Mouse (Mus musculus) CH12.LX (cell line): ENCODE results near the gene Defb43. TPM values are rescaled to one million over a fixed set of nuclear protein-coding genes. Genes with fewer than 3 reads are reported as not detected.

ENCODE experiments used
- DNase-seq: peaks from one replicate; pipeline ENCODE4 v3.0.0-alpha.2; 2013; ENCODE audit errors: extremely low read depth
- H3K27ac ChIP-seq: 2 replicates; pipeline ENCODE4 v1.5.1; 2012; ENCODE audit warnings: low read depth, mild to moderate bottlenecking, control low read depth, moderate library complexity; ENCODE audit not compliant: insufficient read depth
- H3K27me3 ChIP-seq: replicated peaks from 2 replicates; pipeline ENCODE3; 2012; ENCODE audit warnings: inconsistent platforms
- H3K36me3 ChIP-seq, 2 experiments: replicated peaks in 1 of 2; 2 replicates each; pipeline versions ENCODE3 to v1.6.1; 2012; ENCODE audit warnings: inconsistent platforms in 1 of 2, low read length in 1 of 2, mild to moderate bottlenecking in 1 of 2, mixed read lengths in 1 of 2, moderate library complexity in 1 of 2; ENCODE audit not compliant: control insufficient read depth in 1 of 2, insufficient read depth in 1 of 2
- H3K4me1 ChIP-seq, 2 experiments: 2 replicates each; pipeline ENCODE4 v1.6.1; 2012; ENCODE audit warnings: inconsistent platforms in 1 of 2, moderate library complexity in 1 of 2; ENCODE audit not compliant: insufficient read depth in 2 of 2, control insufficient read depth in 1 of 2
- H3K4me2 ChIP-seq: 2 replicates; pipeline ENCODE4 v1.6.1; 2012; ENCODE audit warnings: low read depth, mild to moderate bottlenecking, control low read depth; ENCODE audit not compliant: poor library complexity, insufficient read depth, severe bottlenecking
- H3K4me3 ChIP-seq, 3 experiments: fragments of 150-350 bp in 1 of 3; sonication (generic) in 1 of 3; replicated peaks in 1 of 3; 2 replicates each; pipeline versions ENCODE3 to v1.5.1; 2011 to 2012; ENCODE audit warnings: low read depth in 2 of 3, low read length in 2 of 3, mild to moderate bottlenecking in 2 of 3, moderate library complexity in 2 of 3, control low read depth in 1 of 3, improper control_type of control experiment in 1 of 3, inconsistent platforms in 1 of 3, mixed read lengths in 1 of 3; ENCODE audit not compliant: poor library complexity in 1 of 3
- H3K79me2 ChIP-seq: replicated peaks from 2 replicates; pipeline ENCODE4 v1.6.1; 2012; ENCODE audit warnings: mild to moderate bottlenecking, moderate library complexity; ENCODE audit not compliant: control insufficient read depth, poor library complexity, insufficient read depth, severe bottlenecking; ENCODE audit errors: extremely low read depth
- H3K9ac ChIP-seq: 2 replicates; pipeline ENCODE4 v1.6.1; 2012; ENCODE audit warnings: low read depth, mild to moderate bottlenecking, control low read depth, moderate library complexity; ENCODE audit not compliant: insufficient read depth
- H3K9me3 ChIP-seq: replicated peaks from 2 replicates; pipeline ENCODE3; 2012; ENCODE audit warnings: low read length, inconsistent platforms, mixed read lengths
- CTCF ChIP-seq, 2 experiments: IDR thresholded peaks in 1 of 2; conservative IDR thresholded peaks in 1 of 2; 2 replicates each; pipeline ENCODE4 v1.5.1; 2011 to 2012; ENCODE audit warnings: low read depth in 2 of 2, low read length in 2 of 2, improper control_type of control experiment in 1 of 2, inconsistent platforms in 1 of 2, mild to moderate bottlenecking in 1 of 2, moderate library complexity in 1 of 2
- E2F4 ChIP-seq: IDR thresholded peaks from 2 replicates; pipeline ENCODE4 v1.6.1; 2011; ENCODE audit warnings: low read depth, low read length, improper control_type of control experiment; ENCODE audit not compliant: insufficient replicate concordance
- EP300 ChIP-seq: IDR thresholded peaks from 2 replicates; pipeline ENCODE4 v1.6.1; 2011; ENCODE audit warnings: low read length, improper control_type of control experiment
- KAT2A ChIP-seq: IDR thresholded peaks from 2 replicates; pipeline ENCODE4 v1.6.1; 2012; ENCODE audit warnings: low read length, improper control_type of control experiment, inconsistent platforms; ENCODE audit not compliant: insufficient replicate concordance
- MAFK ChIP-seq: IDR thresholded peaks from 2 replicates; pipeline ENCODE4 v1.6.1; 2011; ENCODE audit warnings: low read length, improper control_type of control experiment; ENCODE audit not compliant: insufficient replicate concordance
- MEF2A ChIP-seq: IDR thresholded peaks from 2 replicates; pipeline ENCODE4 v1.6.1; 2014; ENCODE audit warnings: low read depth, mild to moderate bottlenecking, inconsistent platforms, low read length, improper control_type of control experiment, borderline replicate concordance
- MXI1 ChIP-seq: IDR thresholded peaks from 2 replicates; pipeline ENCODE4 v1.6.1; 2011; ENCODE audit warnings: mild to moderate bottlenecking, low read depth, low read length, improper control_type of control experiment
- RAD21 ChIP-seq: IDR thresholded peaks from 2 replicates; pipeline ENCODE4 v1.6.1; 2011; ENCODE audit warnings: low read depth, mild to moderate bottlenecking, low read length, improper control_type of control experiment, moderate library complexity
- SIN3A ChIP-seq: IDR thresholded peaks from 2 replicates; pipeline ENCODE4 v1.6.1; 2012; ENCODE audit warnings: low read length, improper control_type of control experiment, inconsistent platforms
- SMC3 ChIP-seq: IDR thresholded peaks from 2 replicates; pipeline ENCODE4 v1.6.1; 2011; ENCODE audit warnings: low read depth, low read length, improper control_type of control experiment
- USF1 ChIP-seq: IDR thresholded peaks from 2 replicates; pipeline ENCODE4 v1.6.1; 2014; ENCODE audit warnings: low read depth, mild to moderate bottlenecking, inconsistent platforms, low read length, improper control_type of control experiment
- ZKSCAN1 ChIP-seq: IDR thresholded peaks from 2 replicates; pipeline ENCODE4 v1.6.1; 2012; ENCODE audit warnings: low read depth, inconsistent platforms, low read length, improper control_type of control experiment, borderline replicate concordance
- dilution Hi-C: fragments of 300-500 bp; cut with MboI; formaldehyde crosslinking; loops from 2 replicates; pipeline ENCODE4 v1.14.3; 2020; ENCODE audit warnings: low sequenced_read_pairs; ENCODE audit not compliant: extremely low pct_unique_long_range_greater_than_20kb, extremely low pct_ligation_motif_present
- in situ Hi-C: fragments of 300-500 bp; cut with MboI; formaldehyde crosslinking; loops from 3 replicates; pipeline ENCODE4 v1.14.3; 2019; ENCODE audit warnings: low sequenced_read_pairs, low pct_ligation_motif_present, low pct_unique_long_range_greater_than_20kb, mixed read lengths
- polyA plus RNA-seq: library from polyadenylated mRNA; unstranded; fragments of >175 nt; gene quantifications from 2 replicates; pipeline ENCODE4 v1.2.1, GENCODE M21; 2012; ENCODE audit warnings: low read depth; ENCODE audit not compliant: insufficient read length
- total RNA-seq, 2 experiments: library from RNA; depleted of rRNA; stranded (reverse); fragments of 300-350 nt in 1 of 2; fragments of >200 nt in 1 of 2; gene quantifications; 2 replicates each; pipeline ENCODE4 v1.2.3; 2012 to 2014

The Defb43 gene
- not detected in 2 replicates for total RNA-seq (2012; rRNA removed)
- total RNA-seq (2014; rRNA removed) = not detected in 2 replicates
- polyA plus RNA-seq = not detected in 2 replicates

DNA sequence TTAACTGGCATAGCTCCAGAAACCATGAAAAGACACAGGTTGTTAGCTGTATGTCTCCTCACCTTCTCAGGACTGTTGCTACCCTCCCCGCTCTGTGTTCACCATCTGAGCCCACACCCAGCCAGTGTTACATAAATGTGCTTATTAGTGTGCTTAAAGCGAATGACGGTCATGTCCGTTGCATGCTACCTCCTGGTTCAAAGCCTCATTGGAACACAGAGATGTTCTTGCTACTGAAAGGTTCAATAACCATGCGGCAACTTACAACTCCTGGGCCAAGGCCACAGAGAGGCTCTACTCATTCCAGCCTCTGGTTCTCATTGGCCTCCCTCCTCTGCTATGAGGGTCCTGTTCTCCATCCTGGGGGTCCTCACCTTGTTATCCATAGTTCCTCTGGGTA lies at the start of gene Defb43:
Gene Defb43 (plus strand): TSS at position 301 of the 400 bp plus-strand sequence.
- Histone ChIP-seq H3K4me2 (no peak within 1 kb of the TSS), H3K4me3 (no peak within 1 kb of the TSS), H3K79me2 (no peaks in the 10 kb centered on the region), H3K9me3 (peaks cover 5% of the 10 kb centered on the region), H3K9ac (no peak within 1 kb of the TSS), H3K36me3 (no peaks in the 10 kb centered on the region), H3K27ac (no peak within 1 kb of the TSS), H3K27me3 (no peaks in the 10 kb centered on the region), H3K4me1 (peaks cover 3 to 7% of the 10 kb centered on the region in 2 experiments)
- DNase-seq = no peak
- dilution Hi-C loops = no loop called here
- TF ChIP-seq KAT2A (no peak), ZKSCAN1 (no peak), MEF2A (no peak), MXI1 (no peak)
- in situ Hi-C loops = no loop called here

DNA sequence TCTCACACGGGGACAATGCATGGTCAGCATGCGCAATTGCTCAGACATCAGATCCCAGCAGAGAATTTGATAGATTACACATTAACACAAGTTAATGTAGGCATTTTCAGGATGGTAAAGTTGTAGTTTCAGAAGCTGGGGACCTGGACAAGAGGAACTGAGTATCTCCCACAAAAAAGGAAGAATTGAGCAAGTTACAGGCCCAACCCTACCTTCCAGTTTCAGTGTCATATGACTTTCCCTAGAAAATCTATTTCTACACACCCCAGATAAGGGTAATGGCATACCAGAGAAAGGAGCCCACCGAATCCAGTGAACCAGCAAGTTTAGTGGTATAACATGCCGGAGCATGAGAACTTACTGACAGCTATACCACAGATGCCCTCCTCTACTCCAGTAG lies 47.9 kb upstream of the Defb43 start:
- Histone ChIP-seq H3K27me3 (no peaks in the 10 kb centered on the region), H3K4me2 (no peak overlapping the region), H3K36me3 (peaks cover 0 to 7% of the 10 kb centered on the region in 2 experiments), H3K9me3 (no peaks in the 10 kb centered on the region), H3K4me3 (no peak overlapping the region), H3K79me2 (no peaks in the 10 kb centered on the region), H3K4me1 (no peaks in the 10 kb centered on the region), H3K27ac (no peak overlapping the region), H3K9ac (no peak overlapping the region)
- dilution Hi-C loops = no loop called here
- in situ Hi-C loops = no loop called here
- no peak for DNase-seq
- no peak for TF ChIP-seq EP300

DNA sequence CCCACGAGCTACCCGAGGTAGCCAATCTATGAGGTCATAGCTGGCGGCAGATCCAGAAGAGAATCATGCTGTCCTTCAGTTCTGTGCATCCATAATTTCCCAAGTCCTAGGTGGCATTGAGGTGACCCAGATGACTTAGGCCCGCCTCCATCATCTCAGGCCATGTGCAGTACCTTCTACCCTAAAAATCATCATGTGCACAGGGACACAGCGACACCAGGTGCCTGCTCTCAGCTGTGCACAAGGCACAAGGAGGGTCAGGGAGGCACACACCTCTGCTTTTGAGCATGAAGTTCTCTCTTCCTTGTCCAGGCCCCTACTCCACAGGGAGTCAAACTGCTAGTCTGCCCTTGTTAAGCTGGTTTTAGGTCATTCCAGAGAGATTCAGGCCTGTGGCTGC lies 46.2 kb upstream of the Defb43 start:
- H3K79me2 ChIP-seq = no peaks in the 10 kb centered on the region
- no peaks in the 10 kb centered on the region for H3K9me3 ChIP-seq
- no peak for DNase-seq
- peaks cover 0 to 4% of the 10 kb centered on the region in 2 experiments for H3K36me3 ChIP-seq
- TF ChIP-seq SMC3 (peak; percentile 51), MAFK (no peak), RAD21 (peak; percentile 57), SIN3A (no peak), USF1 (no peak), E2F4 (no peak), CTCF (conservative IDR thresholded peaks at IDR 0.05 in 1 of 2, IDR thresholded peaks at IDR 0.05 in 1 of 2; ENCODE audit: low read depth in 2 of 2, low read length in 2 of 2) (peak in 1 of 2 experiments; percentile 53; a peak in 2 of 4 replicates)
- no peak overlapping the region for H3K9ac ChIP-seq
- no peaks in the 10 kb centered on the region for H3K27me3 ChIP-seq
- dilution Hi-C loops (no loop called here), in situ Hi-C loops (no loop called here)
- H3K4me2 ChIP-seq = no peak overlapping the region
- no peaks in the 10 kb centered on the region for H3K4me1 ChIP-seq
- H3K27ac ChIP-seq = no peak overlapping the region
- H3K4me3 ChIP-seq = no peak overlapping the region
